Mouse (Mus musculus): ENCODE measurements around the gene Tat. TPM values are rescaled to one million over a fixed set of nuclear protein-coding genes. Genes with fewer than 3 reads are reported as not detected.

Gene Tat
- polyA plus RNA-seq, 1 experiment from 2014 or later: not detected

Other genes starting within 250 kb of the Tat start
- gene Ap1g1, start 211.9 kb upstream of the Tat start, polyA plus RNA-seq (2015; fragmentation: Nextera tagmentation; extraction: Ambion mirVana): 53.0 and 55.4 TPM in 2 replicates
- 3.6 and 4.0 TPM in 2 replicates for gene Phlpp2, start 121.9 kb upstream of the Tat start, polyA plus RNA-seq (2015; fragmentation: Nextera tagmentation; extraction: Ambion mirVana)
- 2.2 and 2.4 TPM in 2 replicates for gene Marveld3, start 28.2 kb upstream of the Tat start, polyA plus RNA-seq (2015; fragmentation: Nextera tagmentation; extraction: Ambion mirVana)
- not detected in 2 replicates for gene Chst4, start 49.3 kb downstream of the Tat start, polyA plus RNA-seq (2015; fragmentation: Nextera tagmentation; extraction: Ambion mirVana)
- 23.2 and 24.0 TPM in 2 replicates for gene Zfp612, start 89.3 kb downstream of the Tat start, polyA plus RNA-seq (2015; fragmentation: Nextera tagmentation; extraction: Ambion mirVana)
- not detected in 2 replicates for gene Gm21964, start 110.8 kb downstream of the Tat start, polyA plus RNA-seq (2015; fragmentation: Nextera tagmentation; extraction: Ambion mirVana)
- gene Gm17720, start 112.3 kb downstream of the Tat start, polyA plus RNA-seq (2015; fragmentation: Nextera tagmentation; extraction: Ambion mirVana): not detected in 2 replicates
- gene Calb2, start 177.8 kb downstream of the Tat start, polyA plus RNA-seq (2015; fragmentation: Nextera tagmentation; extraction: Ambion mirVana): 290 and 313 TPM in 2 replicates
- 13.2 and 13.6 TPM in 2 replicates for gene Cmtr2, start 225.2 kb downstream of the Tat start, polyA plus RNA-seq (2015; fragmentation: Nextera tagmentation; extraction: Ambion mirVana)